Mouse (Mus musculus): ENCODE results near the gene Kirrel3. TPM values are rescaled to one million over a fixed set of nuclear protein-coding genes. Genes with fewer than 3 reads are reported as not detected.

Kirrel3 gene
- polyA plus RNA-seq, 1 experiment from 2014 or later: 5.3 TPM

DNA sequence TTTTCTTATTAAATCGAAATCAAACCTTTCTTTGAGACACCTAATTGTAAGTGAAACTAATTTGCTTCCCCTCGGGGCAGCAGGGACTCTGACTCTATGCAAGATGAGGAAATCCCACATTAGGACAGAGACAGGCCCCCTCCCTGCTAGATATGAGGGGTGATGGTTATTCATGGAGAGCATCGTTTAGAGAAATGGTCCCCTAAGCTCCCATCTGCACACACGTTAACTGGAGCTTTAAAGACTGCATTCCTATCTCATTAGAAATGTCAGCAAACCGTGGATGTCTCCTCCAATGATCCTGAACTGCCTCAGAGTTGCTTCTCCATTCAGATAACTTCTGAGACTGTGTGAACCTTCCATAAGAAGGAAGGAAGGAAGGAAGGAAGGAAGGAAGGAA is 273.2 kb downstream of the Kirrel3 start:
- no peak for DNase-seq (ENCODE audit: low spot score)
- no peak for ATAC-seq (replicated peaks; ENCODE audit: low FRiP score)
- no peaks in the 10 kb centered on the region for H3K9me3 ChIP-seq (ENCODE audit: control insufficient read depth, low read length)
- 0 out of 2 replicates have a peak, but pooled peaks cover 2% of the 10 kb centered on the region for H3K4me1 ChIP-seq (replicated peaks; ENCODE audit: control insufficient read depth, insufficient read depth, low read length)
- no peak overlapping the region for H3K9ac ChIP-seq (ENCODE audit: low read length)
- no peaks in the 10 kb centered on the region for H3K36me3 ChIP-seq (ENCODE audit: control insufficient read depth, insufficient read depth, low read length)
- H3K27ac ChIP-seq (ENCODE audit: low read depth, low read length): no peak overlapping the region
- no peak overlapping the region for H3K4me3 ChIP-seq (ENCODE audit: low read depth, low read length)
- H3K4me2 ChIP-seq (ENCODE audit: low read depth, low read length, severe bottlenecking): no peak overlapping the region
- WGBS: 52% methylated on average over 5 of the region's 5 CpGs
- no peaks in the 10 kb centered on the region for H3K27me3 ChIP-seq (ENCODE audit: control insufficient read depth, insufficient read depth, low read length)

DNA sequence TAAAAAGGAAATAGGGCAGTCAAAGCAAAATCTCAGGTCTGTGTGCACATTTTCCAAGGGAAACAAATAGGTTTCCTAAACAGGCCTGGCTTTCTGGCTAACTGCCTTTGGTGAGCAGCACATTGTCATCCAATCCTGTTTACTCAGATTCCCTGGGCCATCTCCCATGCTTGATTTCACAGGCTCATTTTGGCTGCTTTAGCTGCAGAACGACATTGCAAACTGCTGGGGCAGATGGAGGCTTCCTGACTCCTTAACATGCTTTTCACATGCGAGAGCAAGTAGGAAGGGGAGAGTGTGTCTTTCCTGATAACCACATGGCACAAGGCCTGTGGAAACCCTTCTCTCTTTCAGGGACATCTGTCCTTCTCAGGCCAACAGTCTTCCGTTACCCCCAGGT is 274.8 kb downstream of the Kirrel3 start:
- DNase-seq (ENCODE audit: low spot score) (no peak), ATAC-seq (replicated peaks; ENCODE audit: low FRiP score) (no peak)
- Histone ChIP-seq H3K36me3 (ENCODE audit: control insufficient read depth, insufficient read depth, low read length) (no peaks in the 10 kb centered on the region), H3K9ac (ENCODE audit: low read length) (no peak overlapping the region), H3K27me3 (ENCODE audit: control insufficient read depth, insufficient read depth, low read length) (no peaks in the 10 kb centered on the region), H3K4me3 (ENCODE audit: low read depth, low read length) (no peak overlapping the region), H3K27ac (ENCODE audit: low read depth, low read length) (no peak overlapping the region), H3K4me2 (ENCODE audit: low read depth, low read length, severe bottlenecking) (no peak overlapping the region), H3K4me1 (replicated peaks; ENCODE audit: control insufficient read depth, insufficient read depth, low read length) (no peaks in the 10 kb centered on the region), H3K9me3 (ENCODE audit: control insufficient read depth, low read length) (no peaks in the 10 kb centered on the region)
- 56% methylated on average over 3 of the region's 3 CpGs for WGBS

DNA sequence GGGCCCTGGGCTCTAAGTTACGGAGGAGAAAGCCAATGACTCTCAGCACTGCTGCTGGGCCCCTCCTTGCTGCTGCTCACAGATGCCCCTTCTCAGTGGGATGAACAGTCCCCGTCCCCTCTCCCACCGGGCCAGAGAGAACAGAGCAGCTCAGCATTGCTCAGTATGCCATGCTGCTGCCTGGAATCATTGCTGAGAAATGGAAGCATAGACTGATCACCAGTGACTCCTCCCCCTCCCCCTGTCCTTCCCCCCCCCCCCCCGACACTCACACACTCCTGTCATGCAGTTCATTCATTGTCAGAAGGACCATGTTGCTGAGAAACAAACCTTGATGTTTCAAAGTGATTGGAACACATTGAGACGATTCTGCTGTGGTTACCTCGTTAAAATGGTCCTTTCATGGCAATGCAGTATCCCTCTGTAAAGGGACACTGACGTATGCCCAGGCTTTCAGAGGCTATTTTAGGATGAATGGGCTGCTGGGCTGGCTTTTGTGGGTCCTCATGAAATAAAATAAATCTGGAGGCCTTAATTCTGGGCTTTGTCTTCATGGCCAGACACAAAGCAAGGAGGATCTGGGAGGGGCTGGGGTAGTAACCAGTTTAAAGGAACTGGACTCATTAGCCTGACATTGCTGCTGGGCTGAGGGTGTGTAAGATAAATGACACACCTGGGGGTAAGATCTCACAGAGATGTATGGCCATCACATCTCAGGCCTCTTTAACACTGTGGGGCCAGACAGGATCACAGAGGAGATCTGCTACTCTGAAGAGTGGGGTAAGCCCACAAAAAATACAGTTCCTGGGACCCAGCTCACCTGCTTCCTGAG is 281.3 kb downstream of the Kirrel3 start:
- Histone ChIP-seq H3K36me3 (ENCODE audit: control insufficient read depth, insufficient read depth, low read length) (no peaks in the 10 kb centered on the region), H3K4me1 (replicated peaks; ENCODE audit: control insufficient read depth, insufficient read depth, low read length) (no peaks in the 10 kb centered on the region; the same call in 1 of the 2 replicates), H3K9me3 (ENCODE audit: control insufficient read depth, low read length) (no peaks in the 10 kb centered on the region), H3K27me3 (ENCODE audit: control insufficient read depth, insufficient read depth, low read length) (no peaks in the 10 kb centered on the region), H3K4me3 (ENCODE audit: low read depth, low read length) (no peak overlapping the region), H3K9ac (ENCODE audit: low read length) (no peak overlapping the region), H3K27ac (ENCODE audit: low read depth, low read length) (no peak overlapping the region), H3K4me2 (ENCODE audit: low read depth, low read length, severe bottlenecking) (no peak overlapping the region)
- DNase-seq (ENCODE audit: low spot score) (no peak), ATAC-seq (replicated peaks; ENCODE audit: low FRiP score) (peak; percentile 46; the same call in 1 of the 2 replicates)
- WGBS: 20% methylated on average over 7 of the region's 7 CpGs

DNA sequence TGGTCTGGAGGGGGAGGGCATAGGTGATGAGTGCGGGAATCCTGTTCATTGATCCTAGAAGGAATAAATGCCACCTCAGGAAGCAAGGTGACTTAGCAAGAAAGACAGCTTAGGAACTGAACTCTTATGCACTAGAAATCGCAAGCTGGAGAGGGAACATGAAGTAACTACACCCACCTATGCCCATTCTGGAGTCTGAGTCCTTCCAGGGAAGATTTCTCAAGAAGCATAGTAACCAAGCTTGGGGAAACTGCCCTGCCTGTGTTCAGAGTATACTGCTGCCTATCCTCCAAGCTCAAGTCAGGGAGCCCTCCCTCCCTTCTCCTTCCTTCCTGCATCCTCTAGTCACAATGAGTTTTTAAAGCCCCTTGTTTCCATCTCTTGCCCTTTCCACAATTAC is 283.3 kb downstream of the Kirrel3 start:
- no peaks in the 10 kb centered on the region for H3K36me3 ChIP-seq (ENCODE audit: control insufficient read depth, insufficient read depth, low read length)
- H3K27me3 ChIP-seq (ENCODE audit: control insufficient read depth, insufficient read depth, low read length): no peaks in the 10 kb centered on the region
- H3K9me3 ChIP-seq (ENCODE audit: control insufficient read depth, low read length): no peaks in the 10 kb centered on the region
- no peak overlapping the region for H3K9ac ChIP-seq (ENCODE audit: low read length)
- DNase-seq (ENCODE audit: low spot score) (no peak), ATAC-seq (replicated peaks; ENCODE audit: low FRiP score) (no peak)
- no peak overlapping the region for H3K27ac ChIP-seq (ENCODE audit: low read depth, low read length)
- 93% methylated on average over 2 of the region's 2 CpGs for WGBS
- no peak overlapping the region for H3K4me3 ChIP-seq (ENCODE audit: low read depth, low read length)
- H3K4me1 ChIP-seq (replicated peaks; ENCODE audit: control insufficient read depth, insufficient read depth, low read length): no peaks in the 10 kb centered on the region; the same call in 1 of the 2 replicates
- no peak overlapping the region for H3K4me2 ChIP-seq (ENCODE audit: low read depth, low read length, severe bottlenecking)

DNA sequence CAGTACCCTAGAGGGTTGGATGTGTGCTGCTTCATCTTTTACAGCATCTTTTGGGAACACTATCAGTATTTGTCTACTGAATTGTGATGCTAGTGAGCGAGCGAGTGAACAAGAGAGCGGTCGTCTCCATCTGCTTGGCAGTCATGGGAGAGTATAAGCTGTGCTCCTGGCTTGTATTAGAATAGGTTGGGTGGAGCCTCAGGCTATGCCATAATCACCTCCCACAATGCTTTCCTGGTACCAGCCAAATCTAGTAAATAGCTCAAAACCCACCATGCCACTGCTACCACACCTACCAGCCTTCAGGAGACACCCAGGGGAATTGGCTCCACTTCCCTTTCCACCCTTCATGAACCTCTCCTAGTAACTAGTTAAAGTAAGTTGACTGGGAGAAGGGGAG is 285.3 kb downstream of the Kirrel3 start:
- no peaks in the 10 kb centered on the region for H3K36me3 ChIP-seq (ENCODE audit: control insufficient read depth, insufficient read depth, low read length)
- WGBS: 97% methylated on average over 4 of the region's 4 CpGs
- H3K4me1 ChIP-seq (replicated peaks; ENCODE audit: control insufficient read depth, insufficient read depth, low read length): no peaks in the 10 kb centered on the region; the same call in 1 of the 2 replicates
- DNase-seq (ENCODE audit: low spot score) (no peak), ATAC-seq (replicated peaks; ENCODE audit: low FRiP score) (no peak)
- no peak overlapping the region for H3K4me2 ChIP-seq (ENCODE audit: low read depth, low read length, severe bottlenecking)
- H3K9me3 ChIP-seq (ENCODE audit: control insufficient read depth, low read length): no peaks in the 10 kb centered on the region
- H3K4me3 ChIP-seq (ENCODE audit: low read depth, low read length): no peak overlapping the region
- no peak overlapping the region for H3K27ac ChIP-seq (ENCODE audit: low read depth, low read length)
- H3K27me3 ChIP-seq (ENCODE audit: control insufficient read depth, insufficient read depth, low read length): no peaks in the 10 kb centered on the region
- H3K9ac ChIP-seq (ENCODE audit: low read length): no peak overlapping the region

DNA sequence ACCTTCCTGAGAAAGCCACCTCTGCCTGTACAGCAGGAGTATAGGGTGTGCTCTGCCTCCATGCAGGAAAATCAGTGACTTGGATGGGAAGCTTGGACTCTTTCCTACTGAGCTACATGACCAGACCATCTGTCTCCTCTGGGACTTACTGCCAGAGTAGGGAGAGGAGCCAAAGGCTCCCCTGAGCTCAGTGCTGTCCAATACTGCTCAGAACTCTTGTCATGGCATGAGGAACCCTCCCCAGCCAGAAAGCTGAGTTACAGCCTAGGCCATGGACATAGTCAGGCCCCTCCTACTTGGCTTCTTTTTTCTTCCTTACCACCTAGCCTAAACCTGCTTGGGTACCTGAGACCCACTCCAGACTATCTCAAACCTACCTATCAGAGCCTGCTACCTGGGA is 285.7 kb downstream of the Kirrel3 start:
- Histone ChIP-seq H3K36me3 (ENCODE audit: control insufficient read depth, insufficient read depth, low read length) (no peaks in the 10 kb centered on the region), H3K9ac (ENCODE audit: low read length) (no peak overlapping the region), H3K9me3 (ENCODE audit: control insufficient read depth, low read length) (no peaks in the 10 kb centered on the region), H3K4me3 (ENCODE audit: low read depth, low read length) (no peak overlapping the region), H3K4me1 (replicated peaks; ENCODE audit: control insufficient read depth, insufficient read depth, low read length) (no peaks in the 10 kb centered on the region; the same call in 1 of the 2 replicates), H3K4me2 (ENCODE audit: low read depth, low read length, severe bottlenecking) (no peak overlapping the region), H3K27me3 (ENCODE audit: control insufficient read depth, insufficient read depth, low read length) (no peaks in the 10 kb centered on the region), H3K27ac (ENCODE audit: low read depth, low read length) (no peak overlapping the region)
- DNase-seq (ENCODE audit: low spot score) (no peak), ATAC-seq (replicated peaks; ENCODE audit: low FRiP score) (no peak)

DNA sequence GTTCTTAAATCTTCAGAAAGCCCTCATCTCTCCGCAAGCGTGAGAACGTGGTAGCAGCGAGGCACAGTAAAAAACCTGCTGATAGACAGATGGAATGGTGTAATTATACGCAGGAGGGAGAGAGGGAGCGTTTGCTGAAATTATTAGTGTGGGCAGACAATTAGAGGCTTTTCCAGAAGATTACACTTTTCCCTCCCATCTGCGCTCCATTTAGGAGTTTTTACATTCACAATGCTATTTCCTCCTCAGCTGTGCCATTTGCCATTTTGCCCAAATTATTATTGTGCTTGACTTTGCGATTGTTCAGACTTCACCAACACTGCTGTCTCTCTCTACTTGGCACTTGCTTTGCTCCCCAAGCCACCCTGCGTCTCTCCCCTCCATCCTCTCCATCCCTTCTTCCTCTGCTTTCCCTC is 286.3 kb downstream of the Kirrel3 start:
- Histone ChIP-seq H3K27me3 (ENCODE audit: control insufficient read depth, insufficient read depth, low read length) (no peaks in the 10 kb centered on the region), H3K4me3 (ENCODE audit: low read depth, low read length) (no peak overlapping the region), H3K9me3 (ENCODE audit: control insufficient read depth, low read length) (no peaks in the 10 kb centered on the region), H3K27ac (ENCODE audit: low read depth, low read length) (no peak overlapping the region), H3K4me1 (replicated peaks; ENCODE audit: control insufficient read depth, insufficient read depth, low read length) (no peaks in the 10 kb centered on the region), H3K9ac (ENCODE audit: low read length) (no peak overlapping the region), H3K4me2 (ENCODE audit: low read depth, low read length, severe bottlenecking) (no peak overlapping the region), H3K36me3 (ENCODE audit: control insufficient read depth, insufficient read depth, low read length) (no peaks in the 10 kb centered on the region)
- ATAC-seq (replicated peaks; ENCODE audit: low FRiP score) (no peak), DNase-seq (ENCODE audit: low spot score) (no peak)
- WGBS: 88% methylated on average over 9 of the region's 9 CpGs

DNA sequence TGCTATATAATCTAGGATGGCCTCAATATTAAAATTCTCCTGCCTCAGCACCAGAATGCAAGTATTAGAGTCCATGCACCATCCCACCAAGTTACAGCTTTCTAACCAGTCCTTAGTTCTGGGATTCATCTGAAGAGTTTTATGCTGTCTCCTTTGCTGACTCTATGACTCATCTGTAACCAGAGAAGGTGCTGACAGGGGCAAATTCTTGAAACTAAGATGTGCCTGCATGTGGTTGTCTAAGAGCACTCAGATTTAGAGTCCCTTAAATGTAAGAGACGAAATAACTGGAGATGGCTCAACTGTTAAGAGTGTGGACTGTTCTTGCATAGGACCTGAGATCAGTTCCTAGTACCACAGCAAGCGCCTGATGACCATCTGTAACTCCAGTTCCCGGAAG is 295.7 kb downstream of the Kirrel3 start:
- Histone ChIP-seq H3K9ac (ENCODE audit: low read length) (no peak overlapping the region), H3K4me1 (replicated peaks; ENCODE audit: control insufficient read depth, insufficient read depth, low read length) (no peaks in the 10 kb centered on the region), H3K27ac (ENCODE audit: low read depth, low read length) (no peak overlapping the region), H3K36me3 (ENCODE audit: control insufficient read depth, insufficient read depth, low read length) (no peaks in the 10 kb centered on the region), H3K4me2 (ENCODE audit: low read depth, low read length, severe bottlenecking) (no peak overlapping the region), H3K4me3 (ENCODE audit: low read depth, low read length) (no peak overlapping the region), H3K9me3 (ENCODE audit: control insufficient read depth, low read length) (no peaks in the 10 kb centered on the region), H3K27me3 (ENCODE audit: control insufficient read depth, insufficient read depth, low read length) (no peaks in the 10 kb centered on the region)
- no peak for ATAC-seq (replicated peaks; ENCODE audit: low FRiP score)
- 88% methylated on average over 3 of the region's 3 CpGs for WGBS
- no peak for DNase-seq (ENCODE audit: low spot score)

DNA sequence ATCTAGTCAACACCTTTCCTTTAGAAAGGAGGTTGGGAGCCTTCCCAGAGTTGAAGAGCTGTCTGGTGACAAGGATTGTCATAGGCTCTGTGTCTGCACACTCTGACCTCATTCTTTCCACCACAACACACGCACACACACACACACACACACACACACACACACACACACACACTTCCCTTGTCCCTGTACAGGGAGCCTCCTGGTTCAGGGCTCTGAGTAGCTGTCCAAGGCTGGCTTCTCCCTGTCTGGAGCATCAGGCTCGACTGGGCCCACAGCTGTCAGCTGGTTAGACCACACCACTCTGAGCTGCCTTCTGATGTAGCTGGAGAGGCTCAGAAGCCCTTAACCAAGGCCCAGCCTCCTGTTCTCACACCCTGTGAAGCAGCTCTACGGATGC is 302.2 kb downstream of the Kirrel3 start:
- no peak overlapping the region for H3K9ac ChIP-seq (ENCODE audit: low read length)
- no peak overlapping the region for H3K4me3 ChIP-seq (ENCODE audit: low read depth, low read length)
- DNase-seq (ENCODE audit: low spot score) (no peak), ATAC-seq (replicated peaks; ENCODE audit: low FRiP score) (no peak)
- H3K4me1 ChIP-seq (replicated peaks; ENCODE audit: control insufficient read depth, insufficient read depth, low read length): no peaks in the 10 kb centered on the region
- no peaks in the 10 kb centered on the region for H3K27me3 ChIP-seq (ENCODE audit: control insufficient read depth, insufficient read depth, low read length)
- H3K27ac ChIP-seq (ENCODE audit: low read depth, low read length): no peak overlapping the region
- no peak overlapping the region for H3K4me2 ChIP-seq (ENCODE audit: low read depth, low read length, severe bottlenecking)
- H3K36me3 ChIP-seq (ENCODE audit: control insufficient read depth, insufficient read depth, low read length): no peaks in the 10 kb centered on the region
- 65% methylated on average over 3 of the region's 3 CpGs for WGBS
- H3K9me3 ChIP-seq (ENCODE audit: control insufficient read depth, low read length): no peaks in the 10 kb centered on the region
